Mouse (Mus musculus) erythroblast, embryonic 14.5 days (primary cell): ENCODE measurements around the gene Uhrf1bp1l. TPM values are rescaled to one million over a fixed set of nuclear protein-coding genes. Genes with fewer than 3 reads are reported as not detected.

ENCODE experiments used
- H3K27me3 ChIP-seq: 2 replicates; pipeline ENCODE4 v1.6.1; 2012; ENCODE audit warnings: inconsistent platforms; ENCODE audit not compliant: control insufficient read depth
- H3K36me3 ChIP-seq: 2 replicates; pipeline ENCODE4 v1.6.1; 2012; ENCODE audit warnings: mild to moderate bottlenecking, inconsistent platforms; ENCODE audit not compliant: control insufficient read depth
- H3K4me1 ChIP-seq: 2 replicates; pipeline ENCODE4 v1.6.1; 2012; ENCODE audit warnings: inconsistent platforms; ENCODE audit not compliant: control insufficient read depth
- H3K4me3 ChIP-seq: replicated peaks from 2 replicates; pipeline ENCODE3; 2012; ENCODE audit warnings: moderate library complexity, mild to moderate bottlenecking, inconsistent platforms
- H3K9me3 ChIP-seq: 2 replicates; pipeline ENCODE4 v1.6.1; 2012; ENCODE audit warnings: low read length, inconsistent platforms, mixed read lengths; ENCODE audit not compliant: control insufficient read depth
- GATA1 ChIP-seq: IDR thresholded peaks from 2 replicates; pipeline ENCODE4 v1.6.1; 2012; ENCODE audit warnings: low read length, inconsistent platforms, mixed read lengths
- TAL1 ChIP-seq: IDR thresholded peaks from 3 replicates; pipeline ENCODE4 v1.6.1; 2012; ENCODE audit warnings: low read length, inconsistent platforms, mixed read lengths
- polyA plus RNA-seq: library from polyadenylated mRNA; stranded (reverse); fragments of >175 nt; gene quantifications from 2 replicates; pipeline ENCODE4 v1.2.3, GENCODE M21; 2012

The Uhrf1bp1l gene
- polyA plus RNA-seq, 1 experiment, result 0.23 TPM

GRCm38 (mm10) chr10:89755231-89755630 is 10.4 kb downstream of the Uhrf1bp1l start:
- H3K9me3 ChIP-seq, result no peaks in the 10 kb centered on the region
- no peak overlapping the region for H3K4me3 ChIP-seq
- no peaks in the 10 kb centered on the region for H3K36me3 ChIP-seq
- no peaks in the 10 kb centered on the region; the same call in 1 of the 2 replicates for H3K4me1 ChIP-seq
- H3K27me3 ChIP-seq, result no peaks in the 10 kb centered on the region
- TF ChIP-seq TAL1 (no peak), GATA1 (no peak)

DNA sequence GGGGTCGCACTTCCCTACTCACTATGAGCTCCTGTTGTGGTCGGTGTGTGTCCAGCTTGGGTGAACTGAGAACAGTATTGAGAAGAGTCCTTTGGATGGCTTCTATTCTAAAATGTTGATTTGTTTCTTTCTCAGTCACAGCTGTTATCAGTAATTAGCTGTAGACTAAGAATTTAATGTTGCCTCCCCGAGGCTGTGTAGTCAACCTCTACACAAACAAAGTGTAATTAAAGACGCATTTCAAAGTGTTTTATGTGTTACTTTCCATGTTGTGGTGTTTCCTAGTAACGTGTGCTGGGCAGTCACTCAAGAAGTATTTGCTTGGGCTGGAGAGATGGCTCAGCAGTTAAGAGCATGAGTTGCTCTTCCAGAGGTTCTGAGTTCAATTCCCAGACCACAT is 16.0 kb downstream of the Uhrf1bp1l start:
- peaks cover 19% of the 10 kb centered on the region for H3K4me1 ChIP-seq
- no peaks in the 10 kb centered on the region for H3K27me3 ChIP-seq
- no peaks in the 10 kb centered on the region for H3K36me3 ChIP-seq
- H3K4me3 ChIP-seq, result no peak overlapping the region
- TF ChIP-seq TAL1 (no peak), GATA1 (no peak)
- no peaks in the 10 kb centered on the region for H3K9me3 ChIP-seq

GRCm38 (mm10) chr10:89764457-89765121 is 19.8 kb downstream of the Uhrf1bp1l start:
- H3K4me3 ChIP-seq, result no peak overlapping the region
- no peaks in the 10 kb centered on the region for H3K9me3 ChIP-seq
- no peaks in the 10 kb centered on the region for H3K27me3 ChIP-seq
- peaks cover 20% of the 10 kb centered on the region for H3K4me1 ChIP-seq
- TF ChIP-seq TAL1 (no peak), GATA1 (no peak)
- no peaks in the 10 kb centered on the region for H3K36me3 ChIP-seq

- H3K36me3 ChIP-seq, result no peaks in the 10 kb centered on the region
- H3K9me3 ChIP-seq, result no peaks in the 10 kb centered on the region
- no peak overlapping the region for H3K4me3 ChIP-seq
- no peak for TF ChIP-seq TAL1
- TF ChIP-seq GATA1, result no peak
- H3K4me1 ChIP-seq, result peaks cover 20% of the 10 kb centered on the region
- H3K27me3 ChIP-seq, result no peaks in the 10 kb centered on the region
Measured at GRCm38 (mm10) chr10:89765790-89766714, 21.3 kb downstream of the Uhrf1bp1l start.

DNA sequence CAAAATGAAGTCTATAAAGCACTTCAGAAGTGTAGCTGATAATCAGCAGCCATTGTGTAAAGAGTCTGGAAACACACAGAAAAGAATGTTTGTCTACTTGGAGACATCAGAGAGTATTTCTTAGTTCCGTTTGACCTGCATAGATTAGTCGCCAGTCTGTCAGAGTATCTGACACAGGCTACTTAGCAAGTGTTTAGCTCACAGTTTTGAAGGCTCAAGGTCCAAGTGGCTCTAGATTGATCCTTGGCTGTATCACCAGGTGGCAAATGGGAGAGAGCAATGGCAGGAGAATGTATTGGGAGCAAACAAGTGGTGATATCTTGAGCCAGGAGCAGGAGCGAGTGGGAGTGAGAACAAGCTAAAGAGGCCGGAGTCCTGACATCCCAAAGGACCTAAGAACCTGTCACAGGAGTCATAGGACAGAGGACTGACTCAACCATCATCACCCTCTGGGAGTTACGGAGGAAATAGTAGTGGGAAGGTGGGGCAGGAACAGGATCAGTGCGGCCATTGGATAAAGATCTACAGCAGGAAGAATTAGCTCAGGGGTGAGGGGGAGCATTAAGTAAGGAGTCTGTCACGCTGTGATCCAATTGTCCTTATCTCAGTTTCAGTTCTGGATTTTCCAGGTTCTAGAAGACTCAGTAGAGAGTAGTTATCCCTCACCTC is 23.7 kb downstream of the Uhrf1bp1l start:
- H3K4me1 ChIP-seq, result peaks cover 17% of the 10 kb centered on the region

DNA sequence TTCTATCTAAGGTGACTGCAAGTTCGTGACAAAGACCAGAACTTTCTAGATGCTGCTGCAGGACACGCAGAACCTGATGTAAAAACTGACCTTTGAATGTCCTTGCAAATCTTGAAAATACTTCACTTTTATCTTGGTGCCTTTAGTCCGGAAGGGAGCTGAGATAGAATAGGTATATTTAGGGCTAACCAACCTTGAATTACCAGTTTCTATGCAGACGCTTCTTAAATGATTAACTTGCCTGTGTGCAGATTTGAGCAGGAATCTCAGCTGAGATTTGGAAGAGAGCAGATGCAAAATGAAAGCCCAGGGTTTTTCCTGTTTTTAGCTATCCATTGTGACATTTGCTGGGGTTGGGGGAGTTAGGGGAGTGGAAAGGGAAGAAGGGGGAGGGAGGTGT is 24.3 kb downstream of the Uhrf1bp1l start:
- H3K36me3 ChIP-seq, result no peaks in the 10 kb centered on the region
- no peaks in the 10 kb centered on the region for H3K27me3 ChIP-seq
- H3K9me3 ChIP-seq, result no peaks in the 10 kb centered on the region
- TF ChIP-seq TAL1 (no peak), GATA1 (no peak)
- peaks cover 15% of the 10 kb centered on the region for H3K4me1 ChIP-seq
- H3K4me3 ChIP-seq, result no peak overlapping the region

More for the DNA sequence above, 23.7 kb downstream of the Uhrf1bp1l start:
- Histone ChIP-seq H3K27me3 (no peaks in the 10 kb centered on the region), H3K9me3 (no peaks in the 10 kb centered on the region), H3K36me3 (no peaks in the 10 kb centered on the region), H3K4me3 (no peak overlapping the region)
- TF ChIP-seq GATA1 (no peak), TAL1 (no peak)

- TF ChIP-seq TAL1 (no peak), GATA1 (no peak)
- H3K36me3 ChIP-seq, result peaks cover 3% of the 10 kb centered on the region
- H3K4me3 ChIP-seq, result no peak overlapping the region
- no peaks in the 10 kb centered on the region for H3K9me3 ChIP-seq
- H3K27me3 ChIP-seq, result no peaks in the 10 kb centered on the region
- H3K4me1 ChIP-seq, result no peaks in the 10 kb centered on the region
Measured at GRCm38 (mm10) chr10:89771894-89772293, 27.1 kb downstream of the Uhrf1bp1l start.

DNA sequence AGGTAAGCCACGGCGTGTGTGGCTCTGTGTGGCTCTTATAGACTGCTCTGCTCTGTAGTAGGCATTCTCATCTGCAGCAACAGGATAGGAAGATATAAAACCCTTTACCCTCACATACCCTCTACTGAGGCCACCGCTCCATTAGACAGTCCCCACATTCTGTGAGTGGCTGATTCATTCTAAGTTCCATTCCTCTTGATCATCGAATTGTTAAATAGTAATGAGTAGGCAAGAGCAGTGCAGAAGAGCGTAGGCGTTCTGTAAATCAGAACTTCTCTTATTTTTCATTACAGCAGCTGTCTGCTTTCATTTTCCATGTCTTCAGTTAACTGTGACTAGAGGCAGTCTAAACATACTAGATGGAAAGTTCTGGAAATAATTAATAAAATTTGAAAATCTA is 31.2 kb downstream of the Uhrf1bp1l start:
- Histone ChIP-seq H3K4me3 (no peak overlapping the region), H3K27me3 (no peaks in the 10 kb centered on the region), H3K9me3 (no peaks in the 10 kb centered on the region), H3K4me1 (no peaks in the 10 kb centered on the region), H3K36me3 (peaks cover 13% of the 10 kb centered on the region)
- TF ChIP-seq GATA1 (no peak), TAL1 (no peak)

DNA sequence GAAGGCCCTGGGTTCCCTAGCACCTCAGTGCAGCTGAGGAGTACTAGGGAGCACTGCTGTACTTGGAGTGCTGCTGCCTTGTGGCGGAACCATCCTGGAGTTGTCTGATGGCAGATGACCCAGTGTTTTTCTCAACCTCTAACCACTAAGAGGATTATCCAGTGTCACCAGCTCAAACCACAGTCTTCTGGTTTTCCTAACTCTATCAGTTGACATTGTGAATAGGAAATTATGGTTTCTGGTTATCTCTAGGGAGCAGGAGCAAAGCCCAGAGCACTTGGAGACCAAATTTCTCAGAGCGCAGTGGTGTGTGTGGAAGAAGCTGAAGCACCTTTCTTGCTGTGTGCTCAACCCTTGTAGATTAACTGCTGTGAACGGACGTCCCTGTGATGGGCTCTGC is 47.1 kb downstream of the Uhrf1bp1l start:
- Histone ChIP-seq H3K4me3 (no peak overlapping the region), H3K27me3 (no peaks in the 10 kb centered on the region), H3K4me1 (peaks cover 2% of the 10 kb centered on the region), H3K9me3 (no peaks in the 10 kb centered on the region), H3K36me3 (peaks cover 7% of the 10 kb centered on the region)
- TF ChIP-seq TAL1 (no peak), GATA1 (no peak)
